Mouse (Mus musculus) ES-Bruce4 (cell line): ENCODE results near the gene Med11.

ENCODE experiments used
- CTCF ChIP-seq: IDR thresholded peaks from one replicate; pipeline ENCODE4 v1.8.1; 2011; ENCODE audit warnings: low read depth, low read length
- EP300 ChIP-seq: IDR thresholded peaks from 2 replicates; pipeline ENCODE4 v1.6.1; 2011; ENCODE audit warnings: low read depth, low read length; ENCODE audit not compliant: insufficient read depth

GRCm38 (mm10) chr11:70463970-70464369 is 12.3 kb downstream of the Med11 start:
- TF ChIP-seq EP300 (no peak), CTCF (no peak)
